Mouse (Mus musculus) kidney, embryonic 15.5 days (tissue): ENCODE data around the gene Lhpp. TPM values are rescaled to one million over a fixed set of nuclear protein-coding genes. Genes with fewer than 3 reads are reported as not detected.

Experiments used
- polyA plus RNA-seq: library from polyadenylated mRNA; unstranded; fragments of >200 nt; fragmentation: Nextera tagmentation; extraction: Ambion mirVana; gene quantifications from 2 replicates; pipeline ENCODE4 v1.2.1, GENCODE M21; 2015

The Lhpp gene
- polyA plus RNA-seq, 1 experiment from 2014 or later: 22.5 TPM

Other genes with a start within 250 kb of the Lhpp start
- gene Oat, start 34.2 kb upstream of the Lhpp start, polyA plus RNA-seq: 166 and 167 TPM in 2 replicates
- not detected in 2 replicates for gene Nkx1-2, start 11.0 kb upstream of the Lhpp start, polyA plus RNA-seq
- gene Fam53b, start 203.2 kb downstream of the Lhpp start, polyA plus RNA-seq: 22.0 and 22.5 TPM in 2 replicates
- gene Eef1akmt2, start 242.0 kb downstream of the Lhpp start, polyA plus RNA-seq: 67.9 and 70.8 TPM in 2 replicates
- 39.0 and 41.4 TPM in 2 replicates for gene Abraxas2, start 248.6 kb downstream of the Lhpp start, polyA plus RNA-seq